In genomic region chr14:25457434-25457957, GRCm38 (mm10) we compare ENCODE assay signal across 7 mouse cellular contexts. TPM values are rescaled to one million over a fixed set of nuclear protein-coding genes. Genes with fewer than 3 reads are reported as not detected.
DNase-seq lines count a peak whose midpoint lies in the region; ATAC-seq and TF ChIP-seq lines count a peak whose summit lies in the region.

No protein-coding gene starts in this region.

- H3K4me2 ChIP-seq in limb, embryonic 11.5 days (ENCODE audit: low read depth, severe bottlenecking) = peak overlapping the region; percentile 94
- peak overlapping the region; percentile 97 for H3K4me2 ChIP-seq in midbrain, embryonic 13.5 days (replicated peaks)

- H3K9ac ChIP-seq in heart, adult 2 months (ENCODE audit: low read depth, low read length) = peak overlapping the region; percentile 68
- H3K9ac ChIP-seq in limb, embryonic 11.5 days (ENCODE audit: low read length) = peak overlapping the region; percentile 98
- H3K9ac ChIP-seq in midbrain, embryonic 13.5 days (replicated peaks) = peak overlapping the region; percentile 100

- no peaks in the 10 kb centered on the region for H3K9me3 ChIP-seq in embryonic facial prominence, embryonic 10.5 days
- H3K9me3 ChIP-seq in limb, embryonic 11.5 days (ENCODE audit: control insufficient read depth, low read length) = no peaks in the 10 kb centered on the region
- H3K9me3 ChIP-seq in midbrain, embryonic 13.5 days = no peaks in the 10 kb centered on the region

- H3K27ac ChIP-seq in embryonic facial prominence, embryonic 10.5 days (replicated peaks) = peak overlapping the region; percentile 99
- peak overlapping the region; percentile 97 for H3K27ac ChIP-seq in heart, adult 2 months
- peak overlapping the region; percentile 57 for H3K27ac ChIP-seq in kidney, adult 2 months (ENCODE audit: insufficient read depth, low read depth, low read length)
- H3K27ac ChIP-seq in limb, embryonic 11.5 days (replicated peaks; ENCODE audit: low read depth, low read length) = peak overlapping the region; percentile 100
- peak overlapping the region; percentile 99 for H3K27ac ChIP-seq in midbrain, embryonic 13.5 days
- peak overlapping the region; percentile 51 for H3K27ac ChIP-seq in small intestine, adult 2 months (ENCODE audit: insufficient read depth, low read depth, low read length)

- no peaks in the 10 kb centered on the region for H3K36me3 ChIP-seq in embryonic facial prominence, embryonic 10.5 days (replicated peaks)
- no peaks in the 10 kb centered on the region for H3K36me3 ChIP-seq in heart, adult 2 months (ENCODE audit: control insufficient read depth, insufficient read depth, low read length)
- H3K36me3 ChIP-seq in kidney, adult 2 months (ENCODE audit: control insufficient read depth, insufficient read depth, low read length) = no peaks in the 10 kb centered on the region
- H3K36me3 ChIP-seq in limb, embryonic 11.5 days (ENCODE audit: control insufficient read depth, insufficient read depth, low read length) = no peaks in the 10 kb centered on the region
- H3K36me3 ChIP-seq in midbrain, embryonic 13.5 days = no peaks in the 10 kb centered on the region
- H3K36me3 ChIP-seq in small intestine, adult 2 months (ENCODE audit: control insufficient read depth, insufficient read depth, low read length) = no peaks in the 10 kb centered on the region

- peak; percentile 96 for DNase-seq in adrenal gland, adult 8-10 months
- peak; percentile 100 for DNase-seq in embryonic facial prominence, embryonic 10.5 days (ENCODE audit: low spot score)
- peak; percentile 98 to 99 for DNase-seq in heart, adult 2 months
- peak; percentile 98 for DNase-seq in kidney, adult 2 months
- peak; percentile 100 for DNase-seq in limb, embryonic 11.5 days (ENCODE audit: low spot score)

- H3K4me3 ChIP-seq in embryonic facial prominence, embryonic 10.5 days = peak overlapping the region; percentile 97
- H3K4me3 ChIP-seq in heart, adult 2 months = peak overlapping the region; percentile 88
- peak overlapping the region; percentile 97 for H3K4me3 ChIP-seq in kidney, adult 2 months (ENCODE audit: insufficient read depth, low read depth, low read length)
- peak overlapping the region; percentile 99 for H3K4me3 ChIP-seq in limb, embryonic 11.5 days (ENCODE audit: low read depth, low read length)
- peak overlapping the region; percentile 97 for H3K4me3 ChIP-seq in midbrain, embryonic 13.5 days (replicated peaks)
- peak overlapping the region; percentile 97 for H3K4me3 ChIP-seq in small intestine, adult 2 months (ENCODE audit: low read depth, low read length)

- peak; percentile 93 for TF ChIP-seq EP300 in heart, adult 2 months (IDR thresholded peaks at IDR 0.05; ENCODE audit: insufficient read depth, low read depth, low read length)

- under 1% methylated on average over 52 of the region's 52 CpGs for WGBS in embryonic facial prominence, embryonic 10.5 days
- under 1% methylated on average over 51 of the region's 52 CpGs for WGBS in heart, adult 2 months
- WGBS in kidney, adult 2 months = under 1% methylated on average over 50 of the region's 52 CpGs
- under 1% methylated on average over 52 of the region's 52 CpGs for WGBS in limb, embryonic 11.5 days
- under 1% methylated on average over 45 of the region's 52 CpGs for WGBS in midbrain, embryonic 13.5 days
- WGBS in small intestine, adult 2 months = 1% methylated on average over 51 of the region's 52 CpGs

- TF ChIP-seq POLR2A in heart, adult 2 months (IDR thresholded peaks at IDR 0.05; ENCODE audit: insufficient read depth, low read depth, low read length) = 0 out of 2 replicates have a peak, but pooled peaks have one; percentile 38
- no peak for TF ChIP-seq POLR2A in kidney, adult 2 months (IDR thresholded peaks at IDR 0.05; ENCODE audit: low read depth, low read length)
- 0 out of 2 replicates have a peak, but pooled peaks have one; percentile 42 for TF ChIP-seq POLR2A in small intestine, adult 2 months (IDR thresholded peaks at IDR 0.05; ENCODE audit: low read depth, low read length)

- H3K4me1 ChIP-seq in embryonic facial prominence, embryonic 10.5 days = peaks cover 68% of the 10 kb centered on the region
- peaks cover 8% of the 10 kb centered on the region for H3K4me1 ChIP-seq in heart, adult 2 months (ENCODE audit: control insufficient read depth, insufficient read depth, low read length)
- H3K4me1 ChIP-seq in kidney, adult 2 months (ENCODE audit: control insufficient read depth, insufficient read depth, low read length) = peaks cover 22% of the 10 kb centered on the region
- H3K4me1 ChIP-seq in limb, embryonic 11.5 days (ENCODE audit: control insufficient read depth, insufficient read depth, low read length) = peaks cover 37% of the 10 kb centered on the region
- peaks cover 48% of the 10 kb centered on the region for H3K4me1 ChIP-seq in midbrain, embryonic 13.5 days (replicated peaks)
- H3K4me1 ChIP-seq in small intestine, adult 2 months (ENCODE audit: control insufficient read depth, insufficient read depth, insufficient read length, low read length) = peaks cover 41% of the 10 kb centered on the region

- intact Hi-C loops in heart, adult 2 months (cut with DNase I) = loop anchor here (2.0 to 5.0 kb wide), 4 partner anchors 230 to 955 kb away; no protein-coding TSS in a partner anchor

- H3K27me3 ChIP-seq in embryonic facial prominence, embryonic 10.5 days (replicated peaks; ENCODE audit: low read depth, poor library complexity, severe bottlenecking) = peaks cover 30% of the 10 kb centered on the region
- H3K27me3 ChIP-seq in heart, adult 2 months (ENCODE audit: control insufficient read depth, insufficient read depth, low read length) = no peaks in the 10 kb centered on the region
- H3K27me3 ChIP-seq in kidney, adult 2 months (replicated peaks; ENCODE audit: control insufficient read depth, insufficient read depth, low read length) = no peaks in the 10 kb centered on the region
- H3K27me3 ChIP-seq in limb, embryonic 11.5 days (ENCODE audit: control insufficient read depth, insufficient read depth, low read length) = no peaks in the 10 kb centered on the region
- H3K27me3 ChIP-seq in midbrain, embryonic 13.5 days = no peaks in the 10 kb centered on the region
- no peaks in the 10 kb centered on the region for H3K27me3 ChIP-seq in small intestine, adult 2 months (ENCODE audit: control insufficient read depth, insufficient read depth, low read length)

- H3K79me2 ChIP-seq in heart, adult 2 months (replicated peaks; ENCODE audit: control insufficient read depth, insufficient read depth, low read length) = no peaks in the 10 kb centered on the region

- peak; percentile 68 for TF ChIP-seq CTCF in heart, adult 2 months (IDR thresholded peaks at IDR 0.05)
- TF ChIP-seq CTCF in kidney, adult 2 months (conservative IDR thresholded peaks at IDR 0.05; ENCODE audit: insufficient read depth, insufficient read length, low read depth, low read length) = peak; percentile 56
- peak; percentile 57; the same call in 1 of the 2 replicates for TF ChIP-seq CTCF in small intestine, adult 2 months (IDR thresholded peaks at IDR 0.05; ENCODE audit: extremely low read depth, insufficient read length, insufficient replicate concordance, low read depth, low read length)

- peak; percentile 82 for ATAC-seq in limb, embryonic 11.5 days (ENCODE audit: insufficient number of reproducible peaks, low FRiP score, low TSS enrichment, low read depth)
- peak; percentile 89 for ATAC-seq in midbrain, embryonic 13.5 days

RNA-seq across cellular contexts. Expression of gene Zmiz1, which starts 1.5 kb away (rescaled TPM):
- total RNA-seq in adrenal gland, adult 8-10 months (2022) = 100 to 1,000 TPM in 2 of 4 experiments, 10 to 100 TPM in 2; 90.3 to 192 (median 125) TPM
- polyA plus RNA-seq in embryonic facial prominence, embryonic 10.5 days (2016; fragmentation: Nextera tagmentation; extraction: Ambion mirVana) = 42.8 and 45.6 TPM in 2 replicates
- 10 to 100 TPM; 40.7 to 42.0 TPM for total RNA-seq in heart, adult 2 months (2021)
- 21.8 and 27.1 TPM in 2 replicates for polyA plus RNA-seq in heart, adult 2 months (2012; rRNA removed)
- polyA plus RNA-seq in kidney, adult 2 months (2012; rRNA removed) = 37.8 and 42.6 TPM in 2 replicates
- polyA plus RNA-seq in limb, embryonic 11.5 days (2014; fragmentation: Nextera tagmentation; extraction: Ambion mirVana) = 59.0 and 66.7 TPM in 2 replicates
- 68.8 and 80.3 TPM in 2 replicates for polyA plus RNA-seq in midbrain, embryonic 13.5 days (2015; fragmentation: Nextera tagmentation; extraction: Ambion mirVana)
- polyA plus RNA-seq in small intestine, adult 2 months (2012; rRNA removed) = 35.0 and 91.5 TPM in 2 replicates

Comparison
In these comparisons a context has a peak if more than half of its experiments do, and no peak if none do; other contexts are left out.
1. Peak in every context shown above with its lines: DNase-seq, ATAC-seq, H3K4me3 ChIP-seq and H3K27ac ChIP-seq.